Mouse (Mus musculus) urinary bladder, postnatal 14 days (tissue): Measurements from ENCODE around the gene Ric8a.
A peak's percentile ranks its signal among the peaks of the same experiment; 100 is the strongest.

Experiments
- DNase-seq: peaks from one replicate; pipeline ENCODE4 v3.0.0; 2021; ENCODE audit warnings: low spot score

Ric8a gene

GRCm38 (mm10) chr7:140846676-140847075 is 10.1 kb upstream of the Ric8a start:
- no peak for DNase-seq

GRCm38 (mm10) chr7:140847755-140848580 is 8.8 kb upstream of the Ric8a start, which contains the start of gene Odf3:
Odf3 (plus strand) TSS chr7:140847805.
- DNase-seq = peak; percentile 43

GRCm38 (mm10) chr7:140848591-140848990 is 8.2 kb upstream of the Ric8a start:
- DNase-seq = no peak

- no peak for DNase-seq
Measured at GRCm38 (mm10) chr7:140851916-140852315, 4.8 kb upstream of the Ric8a start.

GRCm38 (mm10) chr7:140853386-140853785 is 3.4 kb upstream of the Ric8a start:
- DNase-seq = no peak

- no peak for DNase-seq
Measured at GRCm38 (mm10) chr7:140854483-140854882, 2.3 kb upstream of the Ric8a start.

GRCm38 (mm10) chr7:140855181-140855580 is 1.6 kb upstream of the Ric8a start:
- no peak for DNase-seq

GRCm38 (mm10) chr7:140855860-140856784 is 635 bp upstream of the Ric8a start, which contains the start of gene Gm45785:
Gm45785 (minus strand) TSS chr7:140856331.
- peak; percentile 87 for DNase-seq

GRCm38 (mm10) chr7:140857550-140858505 is 1.1 kb downstream of the Ric8a start, which contains the start of gene Bet1l:
Bet1l (minus strand) TSS chr7:140857577.
- DNase-seq = no peak

GRCm38 (mm10) chr7:140858746-140859145 is 2.0 kb downstream of the Ric8a start:
- no peak for DNase-seq

- DNase-seq = no peak
Measured at GRCm38 (mm10) chr7:140859997-140860396, 3.2 kb downstream of the Ric8a start.

GRCm38 (mm10) chr7:140860728-140861127 is 4.0 kb downstream of the Ric8a start:
- no peak for DNase-seq

- DNase-seq = no peak
Measured at GRCm38 (mm10) chr7:140864761-140865160, 8.0 kb downstream of the Ric8a start.

GRCm38 (mm10) chr7:140874224-140874623 is 17.5 kb downstream of the Ric8a start:
- no peak for DNase-seq

- DNase-seq = no peak
Measured at GRCm38 (mm10) chr7:140877364-140877763, 20.6 kb downstream of the Ric8a start.

- no peak for DNase-seq
Measured at GRCm38 (mm10) chr7:140879355-140879754, 22.6 kb downstream of the Ric8a start.

GRCm38 (mm10) chr7:140880419-140880818 is 23.7 kb downstream of the Ric8a start:
- DNase-seq = no peak

GRCm38 (mm10) chr7:140880865-140881515 is 24.2 kb downstream of the Ric8a start:
- no peak for DNase-seq

- peak; percentile 95 for DNase-seq
Measured at GRCm38 (mm10) chr7:140881696-140882468, 25.1 kb downstream of the Ric8a start, which contains the start of the genes Psmd13 and Sirt3. Psmd13 (plus strand) TSS chr7:140881968. Sirt3 (minus strand) TSS chr7:140882309.

GRCm38 (mm10) chr7:140882469-140882803 is 25.7 kb downstream of the Ric8a start:
- DNase-seq = no peak
